Comparison of ENCODE assay signal across 16 mouse cellular contexts in the genomic region with DNA sequence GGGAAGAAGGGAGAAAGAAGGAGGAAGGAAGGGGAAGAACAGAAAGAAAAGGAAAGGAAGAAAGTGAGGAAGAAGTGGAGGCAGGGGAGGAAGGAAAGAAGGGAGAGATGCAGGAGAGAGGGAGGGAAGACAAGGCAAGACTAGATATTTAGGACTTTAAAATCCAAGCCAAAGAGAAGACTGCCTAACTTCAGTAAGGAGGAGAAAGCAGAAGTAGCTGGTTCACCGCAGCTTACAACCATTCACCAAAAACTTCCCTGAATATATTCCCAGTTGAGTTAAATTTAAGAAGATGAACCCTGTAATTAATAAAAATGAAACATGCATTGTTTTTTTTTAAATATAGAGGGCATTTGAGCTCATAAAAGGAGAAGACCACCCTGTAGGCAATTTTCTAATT. TPM values are rescaled to one million over a fixed set of nuclear protein-coding genes. Genes with fewer than 3 reads are reported as not detected.
A peak's percentile ranks its signal among the peaks of the same experiment; 100 is the strongest.
DNase-seq lines count a peak whose midpoint lies in the region; ATAC-seq lines count a peak whose summit lies in the region.
"Had no signal": no experiment of that assay in that cellular context is flagged by ENCODE, and none has a peak within 500 bp of the region (broad histone marks: within the 10 kb centered on the region; RNA-seq: fewer than 3 reads in every experiment).

No protein-coding gene starts in this region.

- no peak for DNase-seq in embryo, embryonic 11 days
- DNase-seq: adrenal gland, adult 2 months; adrenal gland, adult 8-10 months; adrenal gland, postnatal 10 days; adrenal gland, postnatal 14 days; adrenal gland, postnatal 25 days; adrenal gland, postnatal 36 days; B cell, adult 2 months; cerebellum, adult 11 months; cerebellum, adult 11-12 months; cerebellum, adult 18-20 months; cerebellum, adult 2 months had no signal

- peak; percentile 58 for ATAC-seq in common myeloid progenitor, adult 5-6 weeks (replicated peaks; ENCODE audit: low read depth, poor library complexity, severe bottlenecking)
- ATAC-seq: activated CD4-positive, CD25-positive, alpha-beta regulatory T cell, adult 4 months; CD4-positive, CD25-positive, alpha-beta regulatory T cell, adult 4 months; Patski had no signal

RNA-seq across cellular contexts. Expression of gene Cfap54, which starts 34.3 kb away (rescaled TPM):
- total RNA-seq in common myeloid progenitor, adult 5-6 weeks (2017), result 0.27 and 1.2 TPM in 2 replicates

RNA-seq across cellular contexts. Expression of gene Cdk17, which starts 44.9 kb away (rescaled TPM):
- total RNA-seq in common myeloid progenitor, adult 5-6 weeks (2017), result 69.2 and 87.6 TPM in 2 replicates
